Mouse (Mus musculus): ENCODE data around the gene Eps8l3. TPM values are rescaled to one million over a fixed set of nuclear protein-coding genes. Genes with fewer than 3 reads are reported as not detected.

Eps8l3 gene
- total RNA-seq, 2 experiments from 2014 or later: not detected

GRCm38 (mm10) chr3:107895720-107896569, 18.9 kb downstream of the Eps8l3 start, which contains the start of gene Gstm5:
Gstm5 (plus strand) TSS chr3:107895821.
- DNase-seq (ENCODE audit: low spot score in 2 of 2): peak; percentile 90 to 91

GRCm38 (mm10) chr3:107898691-107899090, 21.7 kb downstream of the Eps8l3 start:
- DNase-seq (ENCODE audit: low spot score in 2 of 2): no peak

- DNase-seq (ENCODE audit: low spot score in 2 of 2): no peak
These were observed 24.1 kb downstream of the Eps8l3 start for GRCm38 (mm10) chr3:107900955-107901673.

- DNase-seq (ENCODE audit: low spot score in 2 of 2): no peak
These were observed 28.9 kb downstream of the Eps8l3 start for GRCm38 (mm10) chr3:107905942-107906341.

- DNase-seq (ENCODE audit: low spot score in 2 of 2): no peak
These were observed 39.6 kb downstream of the Eps8l3 start for GRCm38 (mm10) chr3:107916674-107917073.

- DNase-seq (ENCODE audit: low spot score in 2 of 2): no peak
These were observed 40.1 kb downstream of the Eps8l3 start for GRCm38 (mm10) chr3:107917097-107917496.

GRCm38 (mm10) chr3:107917783-107918408, 40.9 kb downstream of the Eps8l3 start:
- peak; percentile 49 to 89 for DNase-seq (ENCODE audit: low spot score in 2 of 2)

GRCm38 (mm10) chr3:107920348-107920747, 43.3 kb downstream of the Eps8l3 start:
- DNase-seq (ENCODE audit: low spot score in 2 of 2): no peak

- DNase-seq (ENCODE audit: low spot score in 2 of 2): no peak
These were observed 48.3 kb downstream of the Eps8l3 start for GRCm38 (mm10) chr3:107925335-107925734.

- DNase-seq (ENCODE audit: low spot score in 2 of 2): no peak
These were observed 50.8 kb downstream of the Eps8l3 start for GRCm38 (mm10) chr3:107927841-107928240.

GRCm38 (mm10) chr3:107928691-107929090, 51.7 kb downstream of the Eps8l3 start:
- DNase-seq (ENCODE audit: low spot score in 2 of 2): no peak

GRCm38 (mm10) chr3:107929243-107929642, 52.2 kb downstream of the Eps8l3 start:
- DNase-seq (ENCODE audit: low spot score in 2 of 2): no peak

GRCm38 (mm10) chr3:107929731-107930130, 52.7 kb downstream of the Eps8l3 start:
- no peak for DNase-seq (ENCODE audit: low spot score in 2 of 2)

- DNase-seq (ENCODE audit: low spot score in 2 of 2): no peak
These were observed 54.1 kb downstream of the Eps8l3 start for GRCm38 (mm10) chr3:107931134-107931533.

GRCm38 (mm10) chr3:107931670-107932069, 54.6 kb downstream of the Eps8l3 start, which contains the start of gene Gstm7:
Gstm7 (minus strand) TSS chr3:107931817.
- peak; percentile 98 to 99 for DNase-seq (ENCODE audit: low spot score in 2 of 2)

- no peak for DNase-seq (ENCODE audit: low spot score in 2 of 2)
These were observed 55.1 kb downstream of the Eps8l3 start for GRCm38 (mm10) chr3:107932128-107932527.

GRCm38 (mm10) chr3:107935268-107935667, 58.2 kb downstream of the Eps8l3 start:
- DNase-seq (ENCODE audit: low spot score in 2 of 2): no peak

- DNase-seq (ENCODE audit: low spot score in 2 of 2): no peak
These were observed 58.9 kb downstream of the Eps8l3 start for GRCm38 (mm10) chr3:107935888-107936287.

GRCm38 (mm10) chr3:107939403-107939802, 62.4 kb downstream of the Eps8l3 start:
- DNase-seq (ENCODE audit: low spot score in 2 of 2): peak in 1 of 2 experiments; percentile 71

- DNase-seq (ENCODE audit: low spot score in 2 of 2): peak in 1 of 2 experiments; percentile 54
These were observed 62.8 kb downstream of the Eps8l3 start for GRCm38 (mm10) chr3:107939830-107940229.

GRCm38 (mm10) chr3:107940524-107940923, 63.5 kb downstream of the Eps8l3 start:
- DNase-seq (ENCODE audit: low spot score in 2 of 2): no peak

GRCm38 (mm10) chr3:107941261-107941660, 64.2 kb downstream of the Eps8l3 start:
- peak in 1 of 2 experiments; percentile 59 for DNase-seq (ENCODE audit: low spot score in 2 of 2)

All from layer of hippocampus, adult 18-20 months (tissue).